Mouse (Mus musculus): ENCODE measurements around the gene Usf3.

DNA sequence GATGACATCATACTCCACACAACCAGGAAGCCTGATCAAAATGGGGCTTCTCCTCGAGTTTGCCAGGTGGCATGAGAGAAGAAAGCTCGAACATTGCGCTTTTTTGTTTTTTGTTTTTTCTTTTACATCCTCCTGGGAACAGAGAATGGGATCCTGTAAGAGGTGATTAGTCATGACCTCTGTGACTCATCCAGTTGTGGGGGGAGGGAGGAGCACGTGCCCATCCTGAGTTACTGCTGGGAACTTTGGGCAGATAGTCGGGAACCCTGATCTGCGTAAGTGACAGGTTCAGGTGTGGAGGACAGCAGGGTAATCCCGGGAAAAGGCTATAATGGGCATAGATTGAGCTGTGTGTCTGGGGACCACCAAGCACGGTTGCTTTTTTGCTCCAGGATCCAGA lies 67.4 kb downstream of the Usf3 start:
- TF ChIP-seq CTCF (IDR thresholded peaks at IDR 0.05; ENCODE audit: insufficient read depth, low read length) (no peak), POLR2A (IDR thresholded peaks at IDR 0.05; ENCODE audit: borderline replicate concordance, extremely low read depth, low read depth, low read length) (no peak)

Measured in lung, adult 2 months (tissue).